In the genomic region with DNA sequence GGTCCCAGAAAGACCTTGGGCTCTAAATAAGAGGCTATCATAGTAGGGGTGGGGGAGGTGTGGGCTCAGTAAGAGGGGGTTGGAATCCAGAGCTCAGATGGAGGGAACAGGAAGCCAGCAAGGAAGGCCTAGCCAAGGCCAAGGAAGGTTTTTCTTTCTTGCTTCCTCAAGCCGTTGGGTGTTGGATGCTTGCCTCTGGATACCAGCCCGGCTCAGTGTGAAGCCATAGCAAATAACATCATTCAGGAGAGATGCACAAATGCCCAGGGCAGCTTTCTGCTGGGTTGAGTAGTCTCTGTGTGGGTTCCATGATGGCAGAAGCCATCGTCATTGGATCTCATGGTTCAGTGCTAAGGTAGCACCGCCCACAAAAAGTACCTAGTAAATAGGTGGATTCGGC, we compare ENCODE assay signal across 30 mouse cellular contexts.
"Had no signal": no experiment of that assay in that cellular context is flagged by ENCODE, and none has a peak within 500 bp of the region (broad histone marks: within the 10 kb centered on the region; RNA-seq: fewer than 3 reads in every experiment).

No protein-coding gene starts in this region.

- DNase-seq: heart, postnatal 10 days; heart, postnatal 14 days; heart, postnatal 36 days; heart, postnatal 4 days; kidney, adult 11 months; kidney, adult 18-20 months; kidney, adult 2 months; kidney, adult 8-10 months; kidney, adult 9 months; kidney, postnatal 10 days; kidney, postnatal 14 days; kidney, postnatal 25 days; kidney, postnatal 36 days; kidney, postnatal 4 days; layer of hippocampus, adult 9-11 months; layer of hippocampus, postnatal 36 days had no signal

- H3K27ac ChIP-seq: heart, embryonic 13.5 days; heart, embryonic 15.5 days; hindbrain, embryonic 10.5 days; hindbrain, embryonic 12.5 days; hindbrain, embryonic 13.5 days; hindbrain, embryonic 14.5 days; hindbrain, embryonic 15.5 days; hindbrain, postnatal 0 days; intestine, embryonic 15.5 days; kidney, embryonic 15.5 days; kidney, postnatal 0 days; layer of hippocampus, adult 2 months; left cerebral cortex, adult 2 months had no signal

- H3K4me3 ChIP-seq: heart, embryonic 12.5 days; heart, embryonic 13.5 days; heart, embryonic 15.5 days; hindbrain, embryonic 10.5 days; hindbrain, embryonic 12.5 days; hindbrain, embryonic 13.5 days; hindbrain, embryonic 15.5 days; intestine, embryonic 15.5 days; kidney, embryonic 15.5 days; layer of hippocampus, adult 2 months; left cerebral cortex, adult 2 months had no signal

- H3K27me3 ChIP-seq: hindbrain, embryonic 15.5 days had no signal

- H3K4me1 ChIP-seq: intestine, embryonic 15.5 days had no signal
